Mouse (Mus musculus): ENCODE measurements around the gene Aven. TPM values are rescaled to one million over a fixed set of nuclear protein-coding genes. Genes with fewer than 3 reads are reported as not detected.
"Not testable (repeated sequence)": the region's sequence is repeated elsewhere in the genome, so short reads cannot be mapped to it uniquely, and the experiment has no call there.

Gene Aven
- total RNA-seq, 1 experiment: 22.3 TPM

GRCm38 (mm10) chr2:112449597-112450296 is 43.0 kb upstream of the Aven start:
- H3K9ac ChIP-seq (ENCODE audit: insufficient read depth, low read depth, low read length, poor library complexity, severe bottlenecking): no peak overlapping the region
- no peak for DNase-seq (ENCODE audit: low read depth, low spot score)
- no peak overlapping the region for H3K4me3 ChIP-seq (ENCODE audit: insufficient read depth in 1 of 2, low read depth in 1 of 2, low read length in 2 of 2, poor library complexity in 1 of 2, severe bottlenecking in 1 of 2)
- TF ChIP-seq HCFC1 (IDR thresholded peaks at IDR 0.05; ENCODE audit: borderline replicate concordance, insufficient read depth, low read length) (no peak), MAFK (IDR thresholded peaks at IDR 0.05; ENCODE audit: insufficient read depth, low read depth, low read length) (no peak), ZNF384 (IDR thresholded peaks at IDR 0.05; ENCODE audit: low read depth, low read length) (no peak), CHD2 (IDR thresholded peaks at IDR 0.05; ENCODE audit: low read depth, low read length) (no peak), ZC3H11A (IDR thresholded peaks at IDR 0.05; ENCODE audit: borderline replicate concordance, low read depth, low read length) (no peak)
- no peaks in the 10 kb centered on the region for H3K9me3 ChIP-seq (ENCODE audit: control insufficient read depth, insufficient read depth, low read depth, low read length)
- no peaks in the 10 kb centered on the region for H3K4me1 ChIP-seq (ENCODE audit: control insufficient read depth in 2 of 2, insufficient read depth in 2 of 2, low read length in 2 of 2, poor library complexity in 1 of 2)
- H3K27ac ChIP-seq (ENCODE audit: insufficient read depth, low read depth, low read length, poor library complexity, severe bottlenecking): no peak overlapping the region
- H3K36me3 ChIP-seq (ENCODE audit: control insufficient read depth, insufficient read depth, low read length, poor library complexity, severe bottlenecking): no peaks in the 10 kb centered on the region
- in situ Hi-C loops (cut with MboI; ENCODE audit: low sequenced_read_pairs in 2 of 2, unreplicated experiment in 2 of 2): no loop called here

- H3K4me3 ChIP-seq (ENCODE audit: insufficient read depth in 1 of 2, low read depth in 1 of 2, low read length in 2 of 2, poor library complexity in 1 of 2, severe bottlenecking in 1 of 2); H3K9ac ChIP-seq (ENCODE audit: insufficient read depth, low read depth, low read length, poor library complexity, severe bottlenecking); H3K36me3 ChIP-seq (ENCODE audit: control insufficient read depth, insufficient read depth, low read length, poor library complexity, severe bottlenecking); in situ Hi-C loops (cut with MboI; ENCODE audit: low sequenced_read_pairs in 2 of 2, unreplicated experiment in 2 of 2); DNase-seq (ENCODE audit: low read depth, low spot score); H3K9me3 ChIP-seq (ENCODE audit: control insufficient read depth, insufficient read depth, low read depth, low read length); H3K27ac ChIP-seq (ENCODE audit: insufficient read depth, low read depth, low read length, poor library complexity, severe bottlenecking); H3K4me1 ChIP-seq (ENCODE audit: control insufficient read depth in 2 of 2, insufficient read depth in 2 of 2, low read length in 2 of 2, poor library complexity in 1 of 2): not testable (repeated sequence)
Observed at GRCm38 (mm10) chr2:112452513-112452912, 40.3 kb upstream of the Aven start.

- TF ChIP-seq ZNF384 (IDR thresholded peaks at IDR 0.05; ENCODE audit: low read depth, low read length) (no peak), MAFK (IDR thresholded peaks at IDR 0.05; ENCODE audit: insufficient read depth, low read depth, low read length) (no peak), CHD2 (IDR thresholded peaks at IDR 0.05; ENCODE audit: low read depth, low read length) (no peak), ZC3H11A (IDR thresholded peaks at IDR 0.05; ENCODE audit: borderline replicate concordance, low read depth, low read length) (no peak), HCFC1 (IDR thresholded peaks at IDR 0.05; ENCODE audit: borderline replicate concordance, insufficient read depth, low read length) (no peak)
- in situ Hi-C loops (cut with MboI; ENCODE audit: low sequenced_read_pairs in 2 of 2, unreplicated experiment in 2 of 2): no loop called here
- Histone ChIP-seq H3K36me3 (ENCODE audit: control insufficient read depth, insufficient read depth, low read length, poor library complexity, severe bottlenecking) (no peaks in the 10 kb centered on the region), H3K4me3 (ENCODE audit: insufficient read depth in 1 of 2, low read depth in 1 of 2, low read length in 2 of 2, poor library complexity in 1 of 2, severe bottlenecking in 1 of 2) (peak overlapping the region; percentile 91 to 98), H3K9ac (ENCODE audit: insufficient read depth, low read depth, low read length, poor library complexity, severe bottlenecking) (peak overlapping the region; percentile 90), H3K4me1 (ENCODE audit: control insufficient read depth in 2 of 2, insufficient read depth in 2 of 2, low read length in 2 of 2, poor library complexity in 1 of 2) (no peaks in the 10 kb centered on the region), H3K9me3 (ENCODE audit: control insufficient read depth, insufficient read depth, low read depth, low read length) (no peaks in the 10 kb centered on the region), H3K27ac (ENCODE audit: insufficient read depth, low read depth, low read length, poor library complexity, severe bottlenecking) (0 out of 2 replicates have a peak overlapping the region, but pooled peaks have one; percentile 45)
- DNase-seq (ENCODE audit: low read depth, low spot score): no peak
Observed at GRCm38 (mm10) chr2:112454125-112454861, 38.5 kb upstream of the Aven start.

GRCm38 (mm10) chr2:112454862-112455564 is 37.8 kb upstream of the Aven start, which contains the start of gene Emc7:
Emc7 (plus strand) TSS chr2:112454997.
- no peaks in the 10 kb centered on the region for H3K4me1 ChIP-seq (ENCODE audit: control insufficient read depth in 2 of 2, insufficient read depth in 2 of 2, low read length in 2 of 2, poor library complexity in 1 of 2)
- DNase-seq (ENCODE audit: low read depth, low spot score): peak; percentile 90
- TF ChIP-seq CHD2 (IDR thresholded peaks at IDR 0.05; ENCODE audit: low read depth, low read length) (no peak), ZC3H11A (IDR thresholded peaks at IDR 0.05; ENCODE audit: borderline replicate concordance, low read depth, low read length) (no peak), HCFC1 (IDR thresholded peaks at IDR 0.05; ENCODE audit: borderline replicate concordance, insufficient read depth, low read length) (peak; percentile 87), ZNF384 (IDR thresholded peaks at IDR 0.05; ENCODE audit: low read depth, low read length) (no peak), MAFK (IDR thresholded peaks at IDR 0.05; ENCODE audit: insufficient read depth, low read depth, low read length) (peak; percentile 36; the same call in 1 of the 2 replicates)
- H3K9ac ChIP-seq (ENCODE audit: insufficient read depth, low read depth, low read length, poor library complexity, severe bottlenecking): peak within 1 kb of the TSS; percentile 91
- no peaks in the 10 kb centered on the region for H3K9me3 ChIP-seq (ENCODE audit: control insufficient read depth, insufficient read depth, low read depth, low read length)
- 0 out of 2 replicates have a peak within 1 kb of the TSS, but pooled peaks have one; percentile 45 for H3K27ac ChIP-seq (ENCODE audit: insufficient read depth, low read depth, low read length, poor library complexity, severe bottlenecking)
- peak within 1 kb of the TSS; percentile 91 to 98 for H3K4me3 ChIP-seq (ENCODE audit: insufficient read depth in 1 of 2, low read depth in 1 of 2, low read length in 2 of 2, poor library complexity in 1 of 2, severe bottlenecking in 1 of 2)
- in situ Hi-C loops (cut with MboI; ENCODE audit: low sequenced_read_pairs in 2 of 2, unreplicated experiment in 2 of 2): no loop called here
- H3K36me3 ChIP-seq (ENCODE audit: control insufficient read depth, insufficient read depth, low read length, poor library complexity, severe bottlenecking): no peaks in the 10 kb centered on the region

Measured in ES-E14 (cell line).